Mouse (Mus musculus): ENCODE results near the gene Trim21. TPM values are rescaled to one million over a fixed set of nuclear protein-coding genes. Genes with fewer than 3 reads are reported as not detected.

Gene Trim21
- total and polyA plus RNA-seq, 2 experiments from 2014 or later = 0.54 to 1.4 TPM

DNA sequence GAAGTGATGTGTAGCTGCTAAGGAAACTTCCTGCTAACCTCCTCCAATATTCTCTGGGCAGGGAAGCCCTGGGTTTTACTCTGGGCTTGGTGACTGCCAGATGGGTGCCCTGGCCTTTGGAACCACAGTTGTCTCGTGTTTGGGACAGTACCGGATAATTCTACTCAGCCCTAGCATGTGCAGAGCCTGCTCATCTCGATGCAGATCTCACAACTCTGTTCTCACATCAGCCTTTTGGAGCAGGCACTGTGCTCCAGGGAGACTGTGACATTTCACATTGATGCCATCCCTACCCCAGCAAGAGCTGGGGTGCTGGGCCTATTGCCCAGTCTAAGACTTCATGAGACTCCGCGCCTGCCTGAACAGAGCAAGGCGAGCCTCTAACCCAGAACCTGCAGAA is 56.6 kb downstream of the Trim21 start:
- no peak for TF ChIP-seq CTCF (IDR thresholded peaks at IDR 0.05; ENCODE audit: low read depth)
- Histone ChIP-seq H3K27me3 (ENCODE audit: insufficient read depth, low read length) (no peaks in the 10 kb centered on the region), H3K9me3 (ENCODE audit: low read length) (no peaks in the 10 kb centered on the region), H3K9ac (replicated peaks; ENCODE audit: low read length) (no peak overlapping the region), H3K4me1 (ENCODE audit: insufficient read depth, low read length) (no peaks in the 10 kb centered on the region; the same call in 1 of the 2 replicates), H3K4me2 (ENCODE audit: low read depth, low read length) (no peak overlapping the region), H3K36me3 (ENCODE audit: insufficient read depth, low read length) (no peaks in the 10 kb centered on the region), H3K27ac (no peak overlapping the region), H3K4me3 (ENCODE audit: low read length) (no peak overlapping the region)
- no peak for DNase-seq (ENCODE audit: low spot score)
- no peak for ATAC-seq
- WGBS = 83% methylated on average over 6 of the region's 6 CpGs

DNA sequence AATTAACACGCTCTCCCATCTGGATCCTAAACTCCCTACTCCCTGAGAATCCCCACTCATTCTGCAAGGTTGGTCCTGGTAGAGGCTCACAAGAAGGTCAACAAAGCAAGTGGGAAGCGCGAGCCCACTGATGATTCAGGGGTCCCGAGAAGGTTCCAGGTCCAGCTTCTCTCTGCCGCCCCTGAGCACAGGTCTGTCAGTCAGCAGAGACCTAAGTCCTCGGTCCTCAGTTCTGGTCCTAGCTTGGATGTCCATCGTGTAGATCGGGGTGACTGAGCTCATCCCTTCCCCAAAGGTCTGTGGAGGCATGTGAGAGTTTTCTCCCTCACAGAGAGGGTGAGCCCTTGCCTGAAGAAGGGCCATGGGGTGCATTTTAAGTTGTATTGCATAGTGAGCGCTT is 57.2 kb downstream of the Trim21 start:
- Histone ChIP-seq H3K4me2 (ENCODE audit: low read depth, low read length) (no peak overlapping the region), H3K4me3 (ENCODE audit: low read length) (no peak overlapping the region), H3K36me3 (ENCODE audit: insufficient read depth, low read length) (no peaks in the 10 kb centered on the region), H3K27me3 (ENCODE audit: insufficient read depth, low read length) (no peaks in the 10 kb centered on the region), H3K9me3 (ENCODE audit: low read length) (no peaks in the 10 kb centered on the region), H3K9ac (replicated peaks; ENCODE audit: low read length) (no peak overlapping the region), H3K27ac (no peak overlapping the region), H3K4me1 (ENCODE audit: insufficient read depth, low read length) (no peaks in the 10 kb centered on the region; the same call in 1 of the 2 replicates)
- ATAC-seq (no peak), DNase-seq (ENCODE audit: low spot score) (no peak)
- WGBS = 90% methylated on average over 9 of the region's 9 CpGs
- no peak for TF ChIP-seq CTCF (IDR thresholded peaks at IDR 0.05; ENCODE audit: low read depth)

Other genes starting within 250 kb of the Trim21 start
- gene Rrm1, start 123.8 kb downstream of the Trim21 start, total RNA-seq (2014; rRNA removed) = 39.3 and 40.6 TPM in 2 replicates
- gene Rrm1, start 123.8 kb downstream of the Trim21 start, polyA plus RNA-seq (2015; fragmentation: Nextera tagmentation; extraction: Ambion mirVana) = 41.0 and 41.2 TPM in 2 replicates
- gene Olfr543, start 83.8 kb downstream of the Trim21 start, total RNA-seq (2014; rRNA removed) = not detected in 2 replicates
- gene Olfr543, start 83.8 kb downstream of the Trim21 start, polyA plus RNA-seq (2015; fragmentation: Nextera tagmentation; extraction: Ambion mirVana) = 0.28 TPM in 2 replicates
- not detected in 2 replicates for gene Olfr544, start 77.2 kb downstream of the Trim21 start, total RNA-seq (2014; rRNA removed)
- 0.14 TPM in 2 replicates for gene Olfr544, start 77.2 kb downstream of the Trim21 start, polyA plus RNA-seq (2015; fragmentation: Nextera tagmentation; extraction: Ambion mirVana)
- not detected in 2 replicates for gene Olfr545, start 65.9 kb downstream of the Trim21 start, total RNA-seq (2014; rRNA removed)
- gene Olfr545, start 65.9 kb downstream of the Trim21 start, polyA plus RNA-seq (2015; fragmentation: Nextera tagmentation; extraction: Ambion mirVana) = 0.05 and 0.18 TPM in 2 replicates
- not detected in 2 replicates for gene Olfr547, start 30.7 kb downstream of the Trim21 start, total RNA-seq (2014; rRNA removed)
- gene Olfr547, start 30.7 kb downstream of the Trim21 start, polyA plus RNA-seq (2015; fragmentation: Nextera tagmentation; extraction: Ambion mirVana) = not detected in 2 replicates
- not detected in 2 replicates for gene Olfr548-ps1, start 24.6 kb downstream of the Trim21 start, total RNA-seq (2014; rRNA removed)
- not detected in 2 replicates for gene Olfr548-ps1, start 24.6 kb downstream of the Trim21 start, polyA plus RNA-seq (2015; fragmentation: Nextera tagmentation; extraction: Ambion mirVana)
- gene Olfr549, start 15.6 kb downstream of the Trim21 start, total RNA-seq (2014; rRNA removed) = not detected in 2 replicates
- not detected in 2 replicates for gene Olfr549, start 15.6 kb downstream of the Trim21 start, polyA plus RNA-seq (2015; fragmentation: Nextera tagmentation; extraction: Ambion mirVana)
- not detected in 2 replicates for gene Olfr550, start 6.0 kb upstream of the Trim21 start, total RNA-seq (2014; rRNA removed)
- not detected in 2 replicates for gene Olfr550, start 6.0 kb upstream of the Trim21 start, polyA plus RNA-seq (2015; fragmentation: Nextera tagmentation; extraction: Ambion mirVana)
- not detected in 2 replicates for gene Olfr551, start 26.4 kb upstream of the Trim21 start, total RNA-seq (2014; rRNA removed)
- not detected in 2 replicates for gene Olfr551, start 26.4 kb upstream of the Trim21 start, polyA plus RNA-seq (2015; fragmentation: Nextera tagmentation; extraction: Ambion mirVana)
- not detected in 2 replicates for gene Olfr552, start 32.3 kb upstream of the Trim21 start, total RNA-seq (2014; rRNA removed)
- gene Olfr552, start 32.3 kb upstream of the Trim21 start, polyA plus RNA-seq (2015; fragmentation: Nextera tagmentation; extraction: Ambion mirVana) = not detected in 2 replicates
- not detected in 2 replicates for gene Olfr553, start 52.7 kb upstream of the Trim21 start, total RNA-seq (2014; rRNA removed)
- gene Olfr553, start 52.7 kb upstream of the Trim21 start, polyA plus RNA-seq (2015; fragmentation: Nextera tagmentation; extraction: Ambion mirVana) = not detected in 2 replicates
- gene Olfr554, start 72.9 kb upstream of the Trim21 start, total RNA-seq (2014; rRNA removed) = not detected in 2 replicates
- not detected in 2 replicates for gene Olfr554, start 72.9 kb upstream of the Trim21 start, polyA plus RNA-seq (2015; fragmentation: Nextera tagmentation; extraction: Ambion mirVana)
- not detected in 2 replicates for gene Olfr555, start 93.3 kb upstream of the Trim21 start, total RNA-seq (2014; rRNA removed)
- not detected in 2 replicates for gene Olfr555, start 93.3 kb upstream of the Trim21 start, polyA plus RNA-seq (2015; fragmentation: Nextera tagmentation; extraction: Ambion mirVana)
- not detected in 2 replicates for gene Olfr556, start 99.4 kb upstream of the Trim21 start, total RNA-seq (2014; rRNA removed)
- not detected in 2 replicates for gene Olfr556, start 99.4 kb upstream of the Trim21 start, polyA plus RNA-seq (2015; fragmentation: Nextera tagmentation; extraction: Ambion mirVana)
- gene Trim68, start 121.8 kb upstream of the Trim21 start, total RNA-seq (2014; rRNA removed) = 2.2 TPM in 2 replicates
- 5.3 and 6.5 TPM in 2 replicates for gene Trim68, start 121.8 kb upstream of the Trim21 start, polyA plus RNA-seq (2015; fragmentation: Nextera tagmentation; extraction: Ambion mirVana)
- not detected in 2 replicates for gene Olfr557, start 130.4 kb upstream of the Trim21 start, total RNA-seq (2014; rRNA removed)
- not detected in 2 replicates for gene Olfr557, start 130.4 kb upstream of the Trim21 start, polyA plus RNA-seq (2015; fragmentation: Nextera tagmentation; extraction: Ambion mirVana)
- gene Olfr558, start 136.7 kb upstream of the Trim21 start, total RNA-seq (2014; rRNA removed) = 0.11 TPM in 1 of 2 replicates, not detected in the other
- gene Olfr558, start 136.7 kb upstream of the Trim21 start, polyA plus RNA-seq (2015; fragmentation: Nextera tagmentation; extraction: Ambion mirVana) = 0.23 TPM in 1 of 2 replicates, not detected in the other
- not detected in 2 replicates for gene Olfr33, start 153.6 kb upstream of the Trim21 start, total RNA-seq (2014; rRNA removed)
- not detected in 2 replicates for gene Olfr33, start 153.6 kb upstream of the Trim21 start, polyA plus RNA-seq (2015; fragmentation: Nextera tagmentation; extraction: Ambion mirVana)
- not detected in 2 replicates for gene Olfr559, start 162.0 kb upstream of the Trim21 start, total RNA-seq (2014; rRNA removed)
- gene Olfr559, start 162.0 kb upstream of the Trim21 start, polyA plus RNA-seq (2015; fragmentation: Nextera tagmentation; extraction: Ambion mirVana) = not detected in 2 replicates
- not detected in 2 replicates for gene Olfr560, start 193.9 kb upstream of the Trim21 start, total RNA-seq (2014; rRNA removed)
- not detected in 2 replicates for gene Olfr560, start 193.9 kb upstream of the Trim21 start, polyA plus RNA-seq (2015; fragmentation: Nextera tagmentation; extraction: Ambion mirVana)
- 0.78 TPM in 1 of 2 replicates, not detected in the other for gene Olfr78, start 194.0 kb upstream of the Trim21 start, total RNA-seq (2014; rRNA removed)
- gene Olfr78, start 194.0 kb upstream of the Trim21 start, polyA plus RNA-seq (2015; fragmentation: Nextera tagmentation; extraction: Ambion mirVana) = 0.10 and 0.15 TPM in 2 replicates
- not detected in 2 replicates for gene Olfr561, start 205.7 kb upstream of the Trim21 start, total RNA-seq (2014; rRNA removed)
- gene Olfr561, start 205.7 kb upstream of the Trim21 start, polyA plus RNA-seq (2015; fragmentation: Nextera tagmentation; extraction: Ambion mirVana) = not detected in 2 replicates
- gene Olfr564, start 238.0 kb upstream of the Trim21 start, total RNA-seq (2014; rRNA removed) = not detected in 2 replicates
- not detected in 2 replicates for gene Olfr564, start 238.0 kb upstream of the Trim21 start, polyA plus RNA-seq (2015; fragmentation: Nextera tagmentation; extraction: Ambion mirVana)

All from hindbrain, postnatal 0 days (tissue).